Mouse (Mus musculus) neural tube, embryonic 15.5 days (tissue): ENCODE results near the gene Nanos2. TPM values are rescaled to one million over a fixed set of nuclear protein-coding genes. Genes with fewer than 3 reads are reported as not detected.

ENCODE experiments used
- ATAC-seq: fragments of 200-750 bp; cut with Nextera tagmentation; 2 replicates; pipeline ENCODE4 v1.8.0; 2017; ENCODE audit warnings: mild to moderate bottlenecking, moderate TSS enrichment, moderate library complexity; ENCODE audit not compliant: low FRiP score
- H3K27ac ChIP-seq: fragments of 300-500 bp; sonication (generic); replicated peaks from 2 replicates; pipeline ENCODE4 v1.5.1; 2015; ENCODE audit warnings: mild to moderate bottlenecking, inconsistent platforms
- H3K27me3 ChIP-seq: fragments of 300-500 bp; sonication (generic); replicated peaks from 2 replicates; pipeline ENCODE4 v1.6.1; 2015; ENCODE audit warnings: inconsistent platforms
- H3K36me3 ChIP-seq: fragments of 300-500 bp; sonication (generic); 2 replicates; pipeline ENCODE4 v1.6.1; 2015; ENCODE audit warnings: inconsistent platforms
- H3K4me1 ChIP-seq: fragments of 300-500 bp; sonication (generic); 2 replicates; pipeline ENCODE4 v1.6.1; 2015; ENCODE audit warnings: inconsistent platforms
- H3K4me2 ChIP-seq: fragments of 300-500 bp; sonication (generic); 2 replicates; pipeline ENCODE4 v1.6.1; 2015; ENCODE audit warnings: inconsistent platforms, mild to moderate bottlenecking, moderate library complexity
- H3K4me3 ChIP-seq: fragments of 300-500 bp; sonication (generic); replicated peaks from 2 replicates; pipeline ENCODE4 v1.5.1; 2015; ENCODE audit warnings: mild to moderate bottlenecking, inconsistent platforms
- H3K9ac ChIP-seq: fragments of 300-500 bp; sonication (generic); replicated peaks from 2 replicates; pipeline ENCODE4 v1.6.1; 2015; ENCODE audit warnings: mild to moderate bottlenecking, inconsistent platforms
- H3K9me3 ChIP-seq: fragments of 300-500 bp; sonication (generic); replicated peaks from 2 replicates; pipeline ENCODE4 v1.6.1; 2016; ENCODE audit warnings: inconsistent platforms
- WGBS: fragments of 180-500 bp; shearing (Covaris S2); methylation state at CpG from one replicate; pipeline ENCODE4 v1.1.7; 2015; ENCODE audit warnings: mixed read lengths; 5-methylcytosine and 5-hydroxymethylcytosine counted together
- polyA plus RNA-seq: library from polyadenylated mRNA; unstranded; fragments of >200 nt; fragmentation: Nextera tagmentation; extraction: Ambion mirVana; gene quantifications from 2 replicates; pipeline ENCODE4 v1.2.1, GENCODE M21; 2015

The Nanos2 gene
- 0.84 and 0.93 TPM in 2 replicates for polyA plus RNA-seq

- 54% methylated on average over 2 of the region's 2 CpGs for WGBS
- Histone ChIP-seq H3K27me3 (no peaks in the 10 kb centered on the region), H3K27ac (no peak within 1 kb of the TSS)
These were observed at the start of gene Nanos2 for GRCm38 (mm10) chr7:18987100-18987499. Nanos2 (plus strand) TSS chr7:18987400.

GRCm38 (mm10) chr7:18942376-18942775 is 44.8 kb upstream of the Nanos2 start:
- Histone ChIP-seq H3K36me3 (peaks cover 21% of the 10 kb centered on the region), H3K27me3 (no peaks in the 10 kb centered on the region), H3K4me1 (peaks cover 40% of the 10 kb centered on the region), H3K27ac (no peak overlapping the region; the same call in 1 of the 2 replicates), H3K9me3 (no peaks in the 10 kb centered on the region), H3K4me2 (no peak overlapping the region; the same call in 1 of the 2 replicates), H3K4me3 (no peak overlapping the region), H3K9ac (no peak overlapping the region)
- WGBS = 0% methylated on average over 1 of the region's 1 CpGs
- ATAC-seq = 0 out of 2 replicates have a peak, but pooled peaks have one; percentile 30

More at GRCm38 (mm10) chr7:18987100-18987499, at the start of gene Nanos2:
- H3K9me3 ChIP-seq = no peaks in the 10 kb centered on the region
- no peak within 1 kb of the TSS for H3K4me3 ChIP-seq
- ATAC-seq = no peak
- H3K9ac ChIP-seq = no peak within 1 kb of the TSS
- no peak within 1 kb of the TSS for H3K4me2 ChIP-seq
- H3K4me1 ChIP-seq = peaks cover 14% of the 10 kb centered on the region
- H3K36me3 ChIP-seq = no peaks in the 10 kb centered on the region

- H3K27ac ChIP-seq = no peak overlapping the region; the same call in 1 of the 2 replicates
- H3K27me3 ChIP-seq = no peaks in the 10 kb centered on the region
- H3K9me3 ChIP-seq = no peaks in the 10 kb centered on the region
- ATAC-seq = peak; percentile 13; the same call in 1 of the 2 replicates
- no peak overlapping the region for H3K9ac ChIP-seq
- 28% methylated on average over 9 of the region's 9 CpGs for WGBS
- no peak overlapping the region for H3K4me3 ChIP-seq
- no peak overlapping the region for H3K4me2 ChIP-seq
- peaks cover 40% of the 10 kb centered on the region for H3K4me1 ChIP-seq
- H3K36me3 ChIP-seq = peaks cover 26% of the 10 kb centered on the region
These were observed 44.4 kb upstream of the Nanos2 start for GRCm38 (mm10) chr7:18942815-18943214.

GRCm38 (mm10) chr7:18948151-18948550 is 39.0 kb upstream of the Nanos2 start:
- WGBS = 20% methylated on average over 6 of the region's 6 CpGs
- H3K9ac ChIP-seq = no peak overlapping the region
- H3K4me3 ChIP-seq = no peak overlapping the region
- H3K36me3 ChIP-seq = peaks cover 40% of the 10 kb centered on the region
- no peaks in the 10 kb centered on the region for H3K9me3 ChIP-seq
- peaks cover 39% of the 10 kb centered on the region for H3K4me1 ChIP-seq
- H3K27ac ChIP-seq = peak overlapping the region; percentile 77
- no peaks in the 10 kb centered on the region for H3K27me3 ChIP-seq
- no peak overlapping the region for H3K4me2 ChIP-seq
- no peak for ATAC-seq

GRCm38 (mm10) chr7:18949781-18950522 is 37.2 kb upstream of the Nanos2 start:
- WGBS = 13% methylated on average over 12 of the region's 12 CpGs
- H3K9me3 ChIP-seq = no peaks in the 10 kb centered on the region
- no peaks in the 10 kb centered on the region for H3K27me3 ChIP-seq
- no peak overlapping the region for H3K4me3 ChIP-seq
- peaks cover 47% of the 10 kb centered on the region for H3K36me3 ChIP-seq
- ATAC-seq = peak; percentile 78
- peak overlapping the region; percentile 32 for H3K4me2 ChIP-seq
- no peak overlapping the region for H3K9ac ChIP-seq
- peak overlapping the region; percentile 77 for H3K27ac ChIP-seq
- peaks cover 39% of the 10 kb centered on the region for H3K4me1 ChIP-seq

- H3K27me3 ChIP-seq = no peaks in the 10 kb centered on the region
- H3K27ac ChIP-seq = peak overlapping the region; percentile 77
- no peaks in the 10 kb centered on the region for H3K9me3 ChIP-seq
- WGBS = 18% methylated on average over 18 of the region's 18 CpGs
- peaks cover 39% of the 10 kb centered on the region for H3K4me1 ChIP-seq
- H3K36me3 ChIP-seq = peaks cover 46% of the 10 kb centered on the region
- H3K9ac ChIP-seq = 0 out of 2 replicates have a peak overlapping the region, but pooled peaks have one; percentile 0
- H3K4me2 ChIP-seq = peak overlapping the region; percentile 32
- peak; percentile 50 for ATAC-seq
- no peak overlapping the region for H3K4me3 ChIP-seq
These were observed 36.5 kb upstream of the Nanos2 start for GRCm38 (mm10) chr7:18950523-18951315.

- 0 out of 2 replicates have a peak overlapping the region, but pooled peaks have one; percentile 0 for H3K9ac ChIP-seq
- no peaks in the 10 kb centered on the region for H3K27me3 ChIP-seq
- H3K4me3 ChIP-seq = no peak overlapping the region
- H3K9me3 ChIP-seq = no peaks in the 10 kb centered on the region
- peak overlapping the region; percentile 77; the same call in 1 of the 2 replicates for H3K27ac ChIP-seq
- H3K4me2 ChIP-seq = peak overlapping the region; percentile 32; the same call in 1 of the 2 replicates
- WGBS = 22% methylated on average over 15 of the region's 15 CpGs
- peaks cover 39% of the 10 kb centered on the region for H3K4me1 ChIP-seq
- peaks cover 48% of the 10 kb centered on the region for H3K36me3 ChIP-seq
- no peak for ATAC-seq
These were observed 35.8 kb upstream of the Nanos2 start for GRCm38 (mm10) chr7:18951397-18951796.

GRCm38 (mm10) chr7:18957569-18958383 is 29.4 kb upstream of the Nanos2 start:
- Histone ChIP-seq H3K36me3 (peaks cover 25% of the 10 kb centered on the region), H3K27ac (peak overlapping the region; percentile 71), H3K9ac (peak overlapping the region; percentile 38), H3K4me3 (peak overlapping the region; percentile 34), H3K27me3 (no peaks in the 10 kb centered on the region), H3K4me1 (peaks cover 44% of the 10 kb centered on the region), H3K4me2 (peak overlapping the region; percentile 62), H3K9me3 (no peaks in the 10 kb centered on the region)
- 3% methylated on average over 77 of the region's 107 CpGs for WGBS
- peak; percentile 48 for ATAC-seq

GRCm38 (mm10) chr7:18958384-18958766 is 28.8 kb upstream of the Nanos2 start:
- peak; percentile 12; the same call in 1 of the 2 replicates for ATAC-seq
- WGBS = 13% methylated on average over 18 of the region's 21 CpGs

GRCm38 (mm10) chr7:18959446-18959845 is 27.8 kb upstream of the Nanos2 start:
- no peak overlapping the region; the same call in 1 of the 2 replicates for H3K27ac ChIP-seq
- 62% methylated on average over 8 of the region's 8 CpGs for WGBS

More at GRCm38 (mm10) chr7:18958384-18958766, 28.8 kb upstream of the Nanos2 start:
- peak overlapping the region; percentile 34 for H3K4me3 ChIP-seq
- H3K27me3 ChIP-seq = no peaks in the 10 kb centered on the region
- H3K4me1 ChIP-seq = peaks cover 50% of the 10 kb centered on the region
- H3K36me3 ChIP-seq = peaks cover 21% of the 10 kb centered on the region
- no peaks in the 10 kb centered on the region for H3K9me3 ChIP-seq
- H3K27ac ChIP-seq = no peak overlapping the region
- peak overlapping the region; percentile 62 for H3K4me2 ChIP-seq
- H3K9ac ChIP-seq = peak overlapping the region; percentile 38; the same call in 1 of the 2 replicates

More at GRCm38 (mm10) chr7:18959446-18959845, 27.8 kb upstream of the Nanos2 start:
- H3K27me3 ChIP-seq = no peaks in the 10 kb centered on the region
- peaks cover 10% of the 10 kb centered on the region; the same call in 1 of the 2 replicates for H3K36me3 ChIP-seq
- ATAC-seq = no peak
- no peak overlapping the region for H3K4me3 ChIP-seq
- H3K4me1 ChIP-seq = peaks cover 56% of the 10 kb centered on the region
- H3K9me3 ChIP-seq = no peaks in the 10 kb centered on the region
- no peak overlapping the region for H3K4me2 ChIP-seq
- H3K9ac ChIP-seq = no peak overlapping the region
